Mouse (Mus musculus): ENCODE measurements around the gene Mtus2. TPM values are rescaled to one million over a fixed set of nuclear protein-coding genes. Genes with fewer than 3 reads are reported as not detected.

The Mtus2 gene
- polyA plus RNA-seq, 1 experiment from 2014 or later: 26.0 TPM

DNA sequence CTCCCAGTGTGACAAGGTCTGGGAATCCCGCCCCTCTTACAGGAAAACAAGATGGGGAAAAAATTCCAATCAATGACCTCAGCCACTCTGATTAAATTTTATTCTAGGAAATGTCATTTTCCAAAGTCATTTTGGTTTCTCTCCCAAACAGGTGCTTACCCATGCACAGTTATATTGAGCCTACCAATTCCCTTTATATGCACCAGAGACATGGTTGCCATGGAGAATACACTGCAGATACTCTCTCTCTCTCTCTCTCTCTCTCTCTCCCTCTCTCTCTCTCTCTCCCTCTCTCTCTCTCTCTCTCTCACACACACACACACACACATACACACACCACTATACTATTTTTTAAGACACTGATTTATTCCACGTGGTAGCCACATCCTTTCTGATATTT, 326.1 kb downstream of the Mtus2 start:
- WGBS: 88% methylated on average over 2 of the region's 2 CpGs
- H3K9me3 ChIP-seq: no peaks in the 10 kb centered on the region
- no peak overlapping the region for H3K9ac ChIP-seq
- H3K27me3 ChIP-seq (replicated peaks): no peaks in the 10 kb centered on the region
- no peaks in the 10 kb centered on the region for H3K36me3 ChIP-seq
- no peak overlapping the region for H3K4me3 ChIP-seq (replicated peaks)
- no peak for ATAC-seq
- H3K4me2 ChIP-seq (replicated peaks): no peak overlapping the region
- H3K27ac ChIP-seq: no peak overlapping the region
- no peaks in the 10 kb centered on the region for H3K4me1 ChIP-seq (replicated peaks)

DNA sequence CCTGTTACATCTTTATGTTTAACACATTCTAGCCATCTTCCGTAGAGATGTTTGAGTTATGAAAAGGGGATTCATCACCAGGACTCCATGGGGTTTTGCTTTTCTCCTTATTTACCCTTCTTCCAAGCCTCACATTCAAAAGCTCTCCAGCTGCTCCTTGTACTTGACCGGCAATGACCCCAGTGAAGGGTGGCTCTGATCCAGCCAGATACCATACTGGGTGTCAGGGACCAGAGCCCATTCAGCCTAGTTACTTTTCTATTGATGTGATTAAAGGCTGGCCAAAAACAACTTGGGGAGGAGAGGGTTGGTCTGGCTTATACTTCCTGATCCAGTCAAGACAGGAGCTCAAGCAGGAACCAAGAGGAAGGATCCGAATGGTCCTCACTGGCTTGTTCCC, 326.5 kb downstream of the Mtus2 start:
- Histone ChIP-seq H3K9ac (no peak overlapping the region), H3K4me2 (replicated peaks) (no peak overlapping the region), H3K27ac (no peak overlapping the region), H3K9me3 (no peaks in the 10 kb centered on the region), H3K27me3 (replicated peaks) (no peaks in the 10 kb centered on the region), H3K36me3 (no peaks in the 10 kb centered on the region), H3K4me1 (replicated peaks) (no peaks in the 10 kb centered on the region), H3K4me3 (replicated peaks) (no peak overlapping the region)
- no peak for ATAC-seq
- 78% methylated on average over 3 of the region's 3 CpGs for WGBS

DNA sequence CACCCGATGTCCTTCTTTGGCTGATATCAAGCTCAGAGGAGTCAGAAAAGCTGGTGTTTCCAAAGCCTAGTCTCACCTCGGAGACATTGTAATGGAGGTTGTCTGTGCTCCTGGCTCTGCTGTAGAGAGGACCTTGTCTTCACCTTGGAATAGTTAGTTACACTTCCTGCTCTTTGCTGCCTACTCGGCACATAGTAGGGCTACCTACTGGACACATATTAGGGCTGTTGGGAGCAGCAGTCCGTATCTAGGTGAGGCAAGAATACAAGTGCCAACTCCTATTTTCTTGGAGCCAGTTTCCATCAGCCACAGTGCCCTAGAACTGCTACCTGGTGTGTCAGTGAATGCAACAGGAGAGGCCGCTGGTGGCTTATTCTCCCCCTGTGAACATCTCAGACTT, 330.4 kb downstream of the Mtus2 start:
- H3K36me3 ChIP-seq: no peaks in the 10 kb centered on the region
- no peak overlapping the region for H3K27ac ChIP-seq
- H3K9me3 ChIP-seq: no peaks in the 10 kb centered on the region
- 90% methylated on average over 5 of the region's 5 CpGs for WGBS
- no peaks in the 10 kb centered on the region for H3K27me3 ChIP-seq (replicated peaks)
- no peak overlapping the region for H3K9ac ChIP-seq
- no peak for ATAC-seq
- no peak overlapping the region for H3K4me3 ChIP-seq (replicated peaks)
- no peaks in the 10 kb centered on the region for H3K4me1 ChIP-seq (replicated peaks)
- H3K4me2 ChIP-seq (replicated peaks): no peak overlapping the region

DNA sequence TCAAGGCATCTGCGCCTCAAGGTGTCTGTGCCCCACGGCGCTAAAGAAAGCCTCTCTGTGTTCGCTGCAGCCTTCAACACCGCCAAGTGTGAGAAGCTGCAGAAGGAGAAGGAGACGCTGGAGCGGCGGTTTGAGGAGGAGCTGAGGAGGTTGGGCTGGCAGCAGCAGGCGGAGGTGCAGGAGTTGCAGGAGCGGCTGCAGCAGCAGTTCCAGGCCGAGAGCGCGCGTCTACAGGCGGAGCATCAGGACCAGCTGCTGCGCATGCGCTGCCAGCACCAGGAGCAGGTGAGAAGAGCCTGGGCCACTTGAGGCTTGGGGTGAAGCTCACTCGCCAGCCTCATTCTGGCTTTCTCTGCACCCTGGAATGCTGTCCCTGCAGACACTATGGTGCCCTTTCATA, 331.7 kb downstream of the Mtus2 start:
- Histone ChIP-seq H3K4me3 (replicated peaks) (no peak overlapping the region), H3K9ac (no peak overlapping the region), H3K27ac (no peak overlapping the region), H3K27me3 (replicated peaks) (no peaks in the 10 kb centered on the region), H3K4me1 (replicated peaks) (no peaks in the 10 kb centered on the region), H3K9me3 (no peaks in the 10 kb centered on the region), H3K4me2 (replicated peaks) (no peak overlapping the region), H3K36me3 (no peaks in the 10 kb centered on the region)
- ATAC-seq: no peak
- 67% methylated on average over 18 of the region's 18 CpGs for WGBS

GRCm38 (mm10) chr5:148289951-148290350, 332.8 kb downstream of the Mtus2 start:
- H3K4me3 ChIP-seq (replicated peaks): no peak overlapping the region
- H3K9me3 ChIP-seq: no peaks in the 10 kb centered on the region
- H3K36me3 ChIP-seq: no peaks in the 10 kb centered on the region
- no peak overlapping the region for H3K4me2 ChIP-seq (replicated peaks)
- H3K4me1 ChIP-seq (replicated peaks): no peaks in the 10 kb centered on the region
- H3K27me3 ChIP-seq (replicated peaks): no peaks in the 10 kb centered on the region
- H3K27ac ChIP-seq: peak overlapping the region; percentile 27; the same call in 1 of the 2 replicates
- 75% methylated on average over 7 of the region's 7 CpGs for WGBS
- peak; percentile 43 for ATAC-seq
- H3K9ac ChIP-seq: no peak overlapping the region

GRCm38 (mm10) chr5:148292862-148293261, 335.7 kb downstream of the Mtus2 start:
- Histone ChIP-seq H3K9ac (no peak overlapping the region), H3K27me3 (replicated peaks) (no peaks in the 10 kb centered on the region), H3K36me3 (no peaks in the 10 kb centered on the region), H3K4me2 (replicated peaks) (no peak overlapping the region), H3K27ac (no peak overlapping the region), H3K4me3 (replicated peaks) (no peak overlapping the region), H3K9me3 (no peaks in the 10 kb centered on the region), H3K4me1 (replicated peaks) (no peaks in the 10 kb centered on the region)
- ATAC-seq: no peak
- WGBS: 76% methylated on average over 7 of the region's 7 CpGs

DNA sequence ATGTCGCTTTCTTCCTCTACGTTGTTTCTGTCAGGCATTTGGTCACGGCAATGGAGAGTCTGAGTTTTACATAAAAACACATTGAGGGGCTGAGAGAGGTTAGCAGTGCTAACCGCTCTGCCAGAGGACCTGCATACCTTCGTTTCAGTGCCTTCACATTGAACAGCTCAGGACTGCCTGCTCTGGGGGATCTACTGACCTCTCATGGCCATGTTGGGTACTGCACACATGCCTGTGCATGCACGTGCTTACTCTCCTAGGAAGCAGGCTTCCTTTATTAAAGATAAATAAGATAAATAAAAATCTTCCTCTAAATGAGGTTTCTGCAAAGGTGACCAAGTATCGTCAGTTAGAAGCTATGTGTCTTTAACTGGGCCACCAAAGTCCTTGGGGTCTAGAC, 336.2 kb downstream of the Mtus2 start:
- Histone ChIP-seq H3K36me3 (no peaks in the 10 kb centered on the region), H3K4me1 (replicated peaks) (no peaks in the 10 kb centered on the region), H3K27ac (no peak overlapping the region), H3K27me3 (replicated peaks) (no peaks in the 10 kb centered on the region), H3K4me2 (replicated peaks) (no peak overlapping the region), H3K9me3 (no peaks in the 10 kb centered on the region), H3K9ac (no peak overlapping the region), H3K4me3 (replicated peaks) (no peak overlapping the region)
- no peak for ATAC-seq
- WGBS: 84% methylated on average over 7 of the region's 7 CpGs

DNA sequence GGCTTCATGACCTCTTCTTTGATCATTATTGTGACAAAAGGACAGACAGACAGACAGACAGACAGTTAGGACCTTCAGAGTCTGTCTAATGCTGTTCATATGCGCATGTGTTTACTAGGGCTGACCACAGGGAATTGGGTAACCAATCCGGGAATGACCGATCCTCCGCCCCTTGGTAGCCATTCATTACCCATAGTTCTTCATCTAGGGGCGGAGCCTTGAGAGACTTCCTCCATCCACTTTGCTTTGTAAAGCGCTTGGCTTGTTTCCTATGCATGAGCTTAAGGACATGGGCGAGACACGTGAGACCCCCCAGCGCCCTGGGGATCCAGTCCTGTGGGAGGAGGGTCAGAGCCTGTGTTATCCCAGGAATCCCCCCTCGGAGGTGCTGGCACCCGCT, 345.8 kb downstream of the Mtus2 start:
- H3K4me1 ChIP-seq (replicated peaks): no peaks in the 10 kb centered on the region
- H3K4me2 ChIP-seq (replicated peaks): no peak overlapping the region
- 0 out of 2 replicates have a peak overlapping the region, but pooled peaks have one; percentile 11 for H3K4me3 ChIP-seq (replicated peaks)
- no peaks in the 10 kb centered on the region for H3K27me3 ChIP-seq (replicated peaks)
- WGBS: 84% methylated on average over 11 of the region's 11 CpGs
- ATAC-seq: no peak; the same call in 1 of the 2 replicates
- no peak overlapping the region for H3K27ac ChIP-seq
- H3K9ac ChIP-seq: no peak overlapping the region
- H3K9me3 ChIP-seq: no peaks in the 10 kb centered on the region
- H3K36me3 ChIP-seq: no peaks in the 10 kb centered on the region; the same call in 1 of the 2 replicates

GRCm38 (mm10) chr5:148304112-148304511, 347.0 kb downstream of the Mtus2 start:
- no peak for ATAC-seq
- H3K4me1 ChIP-seq (replicated peaks): no peaks in the 10 kb centered on the region
- 91% methylated on average over 2 of the region's 2 CpGs for WGBS

DNA sequence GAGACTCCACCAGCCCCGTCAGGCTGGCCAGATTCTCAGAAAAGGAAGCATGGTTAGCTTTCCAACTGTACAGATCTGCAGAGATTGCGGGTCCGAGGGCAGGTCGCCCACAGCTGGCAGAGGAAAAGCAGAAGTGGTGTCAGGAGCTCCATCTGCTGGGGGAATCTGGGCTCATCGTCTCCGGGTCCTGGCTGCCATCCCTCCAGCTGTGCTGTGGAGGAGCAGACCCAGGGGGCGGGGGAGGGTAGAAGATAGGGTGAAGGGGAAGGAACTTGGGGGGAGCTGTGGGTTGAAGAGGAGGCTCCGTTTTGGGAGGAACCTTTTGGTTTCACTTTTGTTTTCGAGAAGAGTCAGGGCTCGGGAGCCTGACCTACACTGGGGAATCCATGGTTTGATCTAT, 353.7 kb downstream of the Mtus2 start:
- ATAC-seq: peak; percentile 23; the same call in 1 of the 2 replicates
- Histone ChIP-seq H3K4me2 (replicated peaks) (0 out of 2 replicates have a peak overlapping the region, but pooled peaks have one; percentile 9), H3K4me3 (replicated peaks) (0 out of 2 replicates have a peak overlapping the region, but pooled peaks have one; percentile 4), H3K9ac (no peak overlapping the region), H3K27me3 (replicated peaks) (no peaks in the 10 kb centered on the region), H3K4me1 (replicated peaks) (no peaks in the 10 kb centered on the region), H3K9me3 (no peaks in the 10 kb centered on the region), H3K27ac (no peak overlapping the region), H3K36me3 (no peaks in the 10 kb centered on the region)
- WGBS: 67% methylated on average over 10 of the region's 10 CpGs

More at GRCm38 (mm10) chr5:148304112-148304511, 347.0 kb downstream of the Mtus2 start:
- Histone ChIP-seq H3K27me3 (replicated peaks) (no peaks in the 10 kb centered on the region), H3K27ac (no peak overlapping the region), H3K9ac (no peak overlapping the region), H3K9me3 (no peaks in the 10 kb centered on the region), H3K4me3 (replicated peaks) (no peak overlapping the region), H3K36me3 (no peaks in the 10 kb centered on the region; the same call in 1 of the 2 replicates), H3K4me2 (replicated peaks) (no peak overlapping the region)

DNA sequence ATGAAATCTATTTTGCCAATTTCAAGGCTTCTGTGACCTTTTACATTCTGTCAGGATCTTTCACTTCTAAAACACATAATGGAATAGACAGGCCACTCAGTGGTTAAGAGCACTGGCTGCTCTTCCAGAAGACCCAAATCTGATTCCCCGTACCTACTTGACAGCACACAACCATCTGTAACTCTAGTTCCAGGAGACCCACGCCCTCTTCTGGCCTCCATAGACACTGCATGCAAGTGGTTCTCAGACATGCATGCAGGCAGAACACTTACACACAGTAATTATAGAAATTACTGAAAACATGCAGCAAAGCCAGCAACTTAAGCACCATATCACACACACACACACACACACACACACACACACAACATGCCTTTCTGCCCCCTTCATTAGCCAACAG, 355.3 kb downstream of the Mtus2 start:
- ATAC-seq: no peak
- no peaks in the 10 kb centered on the region for H3K9me3 ChIP-seq
- no peaks in the 10 kb centered on the region for H3K36me3 ChIP-seq
- H3K4me1 ChIP-seq (replicated peaks): no peaks in the 10 kb centered on the region
- H3K9ac ChIP-seq: no peak overlapping the region
- no peak overlapping the region for H3K4me2 ChIP-seq (replicated peaks)
- 53% methylated on average over 2 of the region's 2 CpGs for WGBS
- H3K4me3 ChIP-seq (replicated peaks): no peak overlapping the region
- H3K27ac ChIP-seq: no peak overlapping the region
- H3K27me3 ChIP-seq (replicated peaks): no peaks in the 10 kb centered on the region

GRCm38 (mm10) chr5:148314931-148315330, 357.8 kb downstream of the Mtus2 start:
- Histone ChIP-seq H3K4me3 (replicated peaks) (no peak overlapping the region), H3K9me3 (no peaks in the 10 kb centered on the region), H3K9ac (no peak overlapping the region), H3K36me3 (no peaks in the 10 kb centered on the region), H3K27me3 (replicated peaks) (no peaks in the 10 kb centered on the region), H3K27ac (no peak overlapping the region), H3K4me2 (replicated peaks) (no peak overlapping the region), H3K4me1 (replicated peaks) (no peaks in the 10 kb centered on the region)
- no peak for ATAC-seq
- 95% methylated on average over 5 of the region's 5 CpGs for WGBS

- no peaks in the 10 kb centered on the region for H3K36me3 ChIP-seq
- ATAC-seq: peak; percentile 49; the same call in 1 of the 2 replicates
- WGBS: 50% methylated on average over 4 of the region's 4 CpGs
These were observed 368.3 kb downstream of the Mtus2 start for GRCm38 (mm10) chr5:148325317-148325885.

More at GRCm38 (mm10) chr5:148325317-148325885, 368.3 kb downstream of the Mtus2 start:
- no peaks in the 10 kb centered on the region for H3K9me3 ChIP-seq
- no peak overlapping the region for H3K9ac ChIP-seq
- no peak overlapping the region for H3K4me3 ChIP-seq (replicated peaks)
- no peaks in the 10 kb centered on the region for H3K27me3 ChIP-seq (replicated peaks)
- H3K4me2 ChIP-seq (replicated peaks): no peak overlapping the region
- no peaks in the 10 kb centered on the region for H3K4me1 ChIP-seq (replicated peaks)
- no peak overlapping the region for H3K27ac ChIP-seq

Measured in intestine, embryonic 15.5 days (tissue).